Mouse (Mus musculus) gonadal fat pad, adult 2 months (tissue): ENCODE results near the gene Snx5. TPM values are rescaled to one million over a fixed set of nuclear protein-coding genes. Genes with fewer than 3 reads are reported as not detected.

Experiments
- DNase-seq: peaks from one replicate; pipeline ENCODE4 v3.0.0-alpha.2; 2012; ENCODE audit warnings: low read depth
- polyA plus RNA-seq: library from polyadenylated mRNA; depleted of rRNA; stranded (reverse); fragments of >200 nt; gene quantifications from 2 replicates; pipeline ENCODE4 v1.2.3, GENCODE M21; 2012; rRNA removed

Gene Snx5
- polyA plus RNA-seq, 1 experiment, result 83.2 TPM

DNA sequence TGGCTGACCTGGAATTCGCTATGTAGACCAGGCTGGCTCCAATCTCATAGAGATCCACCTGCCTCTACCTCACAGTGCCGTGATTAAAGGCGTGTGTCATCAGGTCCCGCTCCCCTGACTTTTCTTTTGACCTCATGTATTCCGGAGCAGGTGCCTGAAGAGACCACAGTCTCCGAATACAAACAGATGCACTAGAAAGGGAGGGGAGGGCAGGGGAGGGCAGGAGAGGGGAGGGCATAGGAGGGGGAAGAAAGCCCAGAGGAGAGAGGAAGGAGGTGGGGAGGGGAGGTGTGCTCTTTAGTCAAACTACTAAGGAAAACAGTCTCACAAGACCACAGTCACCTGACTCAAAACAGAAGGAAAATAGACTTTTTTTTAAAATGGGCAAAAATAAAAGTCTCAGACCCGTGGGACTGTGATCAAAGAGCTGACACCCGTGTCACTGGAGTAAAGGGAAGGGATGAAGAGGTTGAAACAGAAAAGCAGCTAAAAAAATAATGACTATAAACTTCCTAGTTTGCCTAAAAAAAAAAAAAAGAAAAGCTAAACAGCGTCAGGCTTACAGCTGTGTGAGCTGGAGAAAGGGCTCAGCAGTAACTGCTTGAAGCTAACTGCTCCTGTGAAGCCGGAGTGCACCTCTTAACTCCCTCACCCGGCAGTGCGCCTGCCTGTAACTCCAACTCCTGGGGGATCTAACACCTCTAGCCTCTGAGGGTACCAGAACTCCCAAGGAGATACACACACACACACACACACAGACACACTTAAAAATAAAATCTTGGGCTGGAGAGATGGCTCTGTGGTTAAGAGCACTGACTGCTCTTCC lies 42.0 kb downstream of the Snx5 start:
- DNase-seq, result no peak

DNA sequence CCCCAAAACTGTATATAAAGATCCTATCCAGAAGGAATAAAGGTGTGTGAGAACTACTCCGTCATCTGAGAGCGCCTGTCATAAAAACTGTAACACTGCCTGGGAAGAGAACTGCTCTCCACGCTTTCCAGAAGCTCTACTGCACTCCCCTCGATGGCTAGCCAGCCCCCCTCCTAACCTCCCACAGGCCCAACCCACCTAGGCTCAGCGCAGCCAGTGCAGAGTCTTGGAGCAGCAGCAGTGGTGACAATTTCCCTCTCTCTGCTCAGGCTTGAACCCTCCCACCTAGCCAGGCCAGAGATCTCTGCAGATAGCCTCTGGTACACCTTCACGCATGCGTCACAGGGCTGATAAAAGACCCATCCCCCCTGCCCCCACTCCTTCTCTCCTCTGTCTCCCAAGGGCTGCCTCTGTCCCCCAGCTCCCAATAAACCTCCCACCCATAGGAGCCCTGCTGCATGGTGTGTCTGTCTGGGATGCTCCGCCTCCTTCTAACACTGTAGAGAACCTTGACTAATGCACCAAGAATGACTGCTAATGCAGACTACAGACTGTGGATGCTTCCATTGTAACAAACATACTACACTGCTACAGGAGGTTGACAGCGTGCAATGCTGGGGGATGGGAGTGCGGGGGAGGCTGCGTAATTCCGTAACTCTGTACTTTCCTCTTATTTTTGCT lies 43.7 kb downstream of the Snx5 start:
- no peak for DNase-seq

DNA sequence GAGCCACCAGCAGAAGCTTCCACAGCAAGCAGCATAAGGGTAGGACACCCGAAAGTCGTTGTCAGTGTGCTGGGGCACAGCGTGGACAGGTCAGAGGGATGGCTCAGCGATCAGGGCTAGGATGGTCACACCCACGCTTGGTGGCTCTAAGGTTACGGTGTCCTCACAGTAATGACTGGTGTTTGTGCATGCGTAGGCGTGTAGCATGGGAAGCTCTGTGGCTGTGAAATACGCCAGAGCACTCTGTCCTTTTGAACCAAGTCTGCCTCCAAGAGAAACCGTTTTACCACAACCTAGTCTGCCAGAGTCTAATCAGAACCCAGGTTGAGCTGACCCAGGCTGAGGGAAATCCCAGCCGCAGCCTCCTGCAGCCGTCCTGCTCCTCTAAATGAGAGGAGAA lies 46.4 kb downstream of the Snx5 start:
- no peak for DNase-seq

DNA sequence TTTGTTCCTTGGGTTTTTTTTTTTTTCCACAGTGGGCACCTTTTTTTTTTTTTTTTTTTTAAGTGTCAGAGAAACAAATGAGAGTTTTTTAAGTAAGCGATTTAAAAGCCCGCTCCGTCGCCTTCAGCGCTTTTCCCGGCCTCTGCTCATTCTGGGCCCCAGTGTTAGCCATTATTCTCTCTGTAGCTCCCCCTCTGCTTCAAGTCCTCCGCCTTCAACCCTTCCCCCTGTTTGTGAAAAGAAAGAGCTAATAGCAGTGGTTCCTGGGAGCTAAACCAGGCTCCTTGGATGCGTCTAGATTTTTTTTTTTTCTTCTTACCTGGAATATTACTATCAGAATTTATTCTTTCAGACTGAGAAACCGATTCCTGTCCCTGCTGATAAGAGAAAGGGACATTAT lies 55.1 kb downstream of the Snx5 start:
- no peak for DNase-seq

DNA sequence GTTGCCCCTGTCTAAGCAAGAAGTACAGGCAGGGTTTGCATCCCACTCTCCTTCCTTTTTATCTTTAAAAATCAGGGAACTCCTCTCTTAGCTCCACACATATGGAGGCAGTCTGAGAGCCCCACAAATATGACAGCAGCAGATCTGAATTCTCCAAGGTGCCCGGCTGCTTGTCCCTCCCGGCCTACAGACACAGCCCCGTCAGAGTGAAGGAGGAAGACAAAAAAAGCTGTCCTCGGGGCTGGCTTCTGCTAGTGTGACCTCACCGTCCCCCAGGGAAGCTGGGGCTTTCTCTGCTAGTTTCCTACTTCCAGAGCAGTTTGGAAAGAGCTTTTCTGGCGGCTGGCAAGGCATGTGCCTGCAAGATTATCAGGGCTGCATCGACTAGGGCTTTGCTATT lies 55.5 kb downstream of the Snx5 start:
- no peak for DNase-seq

DNA sequence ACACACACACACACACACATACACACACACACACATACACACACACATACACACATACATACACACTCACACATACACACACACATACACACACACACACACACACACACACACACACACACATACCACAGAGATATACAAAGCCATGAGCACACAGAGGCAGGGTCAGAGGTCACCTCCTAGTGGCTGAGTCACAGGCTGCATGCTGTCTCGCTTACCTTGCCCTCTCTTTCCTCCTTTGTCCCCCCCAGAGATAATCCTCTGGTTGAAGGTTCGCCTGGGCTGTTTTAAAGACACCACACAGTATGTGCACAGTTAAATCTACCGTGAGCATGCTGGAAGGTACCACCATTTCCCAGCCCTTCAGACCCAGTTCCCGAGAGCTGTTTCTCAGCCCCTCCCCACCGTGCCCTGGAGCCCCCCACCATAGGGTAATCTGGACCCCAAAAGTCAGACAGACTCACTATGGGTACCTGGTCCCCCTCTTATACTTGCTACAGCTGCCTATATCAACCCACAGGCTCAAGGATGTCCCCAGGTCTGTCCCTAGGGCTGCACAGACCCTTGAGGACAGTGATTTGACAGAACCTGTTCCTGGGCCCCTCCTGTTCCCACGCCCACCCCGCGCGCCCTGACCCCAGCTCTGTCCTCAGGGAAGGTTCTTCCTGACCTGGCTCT lies 56.1 kb downstream of the Snx5 start:
- no peak for DNase-seq

DNA sequence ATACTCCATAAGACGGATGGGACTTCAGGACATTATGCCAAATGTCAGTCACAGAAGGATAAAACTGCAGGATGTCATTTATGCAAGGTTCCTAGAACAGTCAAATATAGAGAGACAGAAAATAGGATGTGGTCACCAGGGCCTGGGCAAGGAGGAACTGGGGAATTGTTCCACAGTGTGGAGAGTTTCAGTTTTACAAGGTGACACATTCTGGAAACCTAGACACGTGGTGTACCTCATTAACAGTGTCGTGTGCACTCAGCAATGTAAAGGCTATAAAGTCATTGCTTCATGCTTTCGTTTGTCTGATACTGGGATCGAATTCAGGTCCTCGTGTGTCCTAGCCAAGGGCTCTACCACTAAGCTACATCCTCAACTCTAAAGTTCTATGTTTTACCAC lies 56.9 kb downstream of the Snx5 start:
- no peak for DNase-seq

DNA sequence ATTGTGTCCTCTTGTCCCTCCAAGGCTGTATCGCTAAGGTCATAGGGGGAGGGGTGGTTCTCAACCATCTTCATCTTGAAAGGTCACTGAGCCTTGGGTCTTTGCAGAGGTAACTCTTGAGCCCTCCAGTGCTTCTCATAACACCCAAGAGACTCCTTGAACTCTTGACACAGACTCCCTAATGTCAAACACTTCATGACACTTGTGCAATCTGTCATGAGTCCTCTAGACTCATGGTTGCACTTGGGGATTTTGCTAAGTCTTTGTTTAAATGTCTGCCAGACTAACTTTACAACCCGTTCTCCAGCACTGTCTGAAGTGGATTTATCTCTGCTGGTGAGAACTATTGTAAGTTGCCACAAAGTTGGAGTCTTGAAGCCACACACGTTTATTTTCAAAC lies 61.3 kb downstream of the Snx5 start:
- no peak for DNase-seq

DNA sequence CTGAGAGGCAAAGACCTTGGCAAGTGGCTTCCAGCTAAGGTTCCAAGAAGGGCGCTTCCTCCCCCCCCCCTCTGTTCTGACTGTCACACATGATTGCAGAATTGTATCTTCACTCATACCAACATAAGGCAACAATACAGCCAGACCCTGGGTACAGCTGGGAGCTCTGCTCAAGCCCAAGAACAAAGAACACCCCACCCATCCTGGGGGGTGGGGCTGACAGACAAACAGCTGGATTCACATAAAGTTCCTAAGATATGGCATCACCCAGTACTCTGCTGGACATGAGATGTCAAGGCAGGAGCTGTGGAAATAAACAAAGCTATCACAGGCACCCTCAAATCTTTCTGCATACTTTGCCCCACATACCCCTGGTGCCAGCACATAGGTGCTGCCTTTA lies 63.3 kb downstream of the Snx5 start:
- DNase-seq, result no peak

DNA sequence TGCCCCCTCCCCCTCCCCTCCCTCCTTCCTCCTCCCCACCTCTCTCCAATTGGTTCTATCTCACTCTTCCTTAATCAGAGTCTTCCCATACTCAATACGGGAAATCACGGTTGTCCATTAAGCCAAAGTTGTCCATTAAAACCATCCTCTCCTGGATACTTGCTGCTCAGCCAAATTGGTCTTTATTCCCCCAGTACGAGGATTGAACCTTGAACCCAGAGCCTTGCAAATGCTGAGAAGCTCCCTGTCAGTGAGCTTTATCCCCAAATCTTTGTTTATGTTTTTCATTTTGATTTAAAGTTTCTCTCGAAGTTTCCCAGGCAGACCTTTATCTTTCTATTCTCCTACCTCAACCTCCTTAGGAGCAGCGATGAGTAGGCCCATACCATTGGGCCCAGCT lies 67.7 kb downstream of the Snx5 start:
- DNase-seq, result no peak

DNA sequence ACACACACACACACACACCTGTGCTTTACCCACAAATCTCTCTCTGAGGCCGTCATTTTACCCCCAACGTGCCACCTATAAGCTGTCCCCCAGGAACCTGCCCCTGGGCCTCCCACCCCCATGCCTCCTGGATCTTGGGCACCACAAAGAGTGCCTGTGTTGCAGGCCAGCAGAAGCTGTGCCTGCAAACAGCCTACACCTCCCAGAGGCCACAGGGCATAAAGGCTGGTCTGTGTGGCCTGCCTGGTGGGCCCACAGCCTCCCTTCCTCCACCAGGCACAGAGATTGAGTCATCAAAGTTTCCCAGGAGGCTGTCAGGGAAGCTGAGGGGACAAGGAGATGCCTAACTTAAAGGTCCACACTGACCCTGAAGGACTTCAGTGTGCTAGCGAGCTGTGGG lies 68.1 kb downstream of the Snx5 start:
- DNase-seq, result no peak

DNA sequence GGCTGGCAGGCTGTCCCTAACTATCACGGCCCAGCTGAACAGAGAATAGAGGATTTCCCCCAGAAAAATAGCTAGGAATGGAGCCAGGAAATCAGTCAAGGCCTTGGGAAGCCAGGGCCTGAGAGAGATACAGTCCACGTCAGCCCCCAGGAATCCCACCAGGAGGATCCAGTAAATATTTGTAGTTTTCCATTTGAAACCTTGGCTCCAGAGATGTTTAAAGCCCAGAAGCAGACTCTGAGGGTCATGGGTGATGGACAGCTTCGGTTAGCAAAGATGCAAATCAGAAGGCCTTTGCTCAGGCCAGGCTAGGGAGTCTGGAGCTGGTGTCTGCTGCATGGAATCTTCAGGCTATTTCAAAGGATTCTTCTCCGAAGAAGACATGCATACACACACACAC lies 68.6 kb downstream of the Snx5 start:
- no peak for DNase-seq

Other genes starting within 250 kb of the Snx5 start
- 1.1 TPM in 1 of 2 replicates, not detected in the other for gene Banf2, start 237.8 kb downstream of the Snx5 start, polyA plus RNA-seq
- 11.6 and 11.8 TPM in 2 replicates for gene Mgme1, start 243 bp downstream of the Snx5 start, polyA plus RNA-seq
- gene Ovol2, start 61.2 kb upstream of the Snx5 start, polyA plus RNA-seq, result 2.8 and 3.2 TPM in 2 replicates
- gene Kat14, start 98.1 kb upstream of the Snx5 start, polyA plus RNA-seq, result 24.2 and 28.2 TPM in 2 replicates
- not detected in 2 replicates for gene Pet117, start 98.1 kb upstream of the Snx5 start, polyA plus RNA-seq